Mouse (Mus musculus) CH12.LX (cell line): ENCODE data around the gene Per1. TPM values are rescaled to one million over a fixed set of nuclear protein-coding genes. Genes with fewer than 3 reads are reported as not detected.

ENCODE experiments used
- DNase-seq: peaks from one replicate; pipeline ENCODE4 v3.0.0-alpha.2; 2013; ENCODE audit errors: extremely low read depth
- H3K27ac ChIP-seq: 2 replicates; pipeline ENCODE4 v1.5.1; 2012; ENCODE audit warnings: low read depth, mild to moderate bottlenecking, control low read depth, moderate library complexity; ENCODE audit not compliant: insufficient read depth
- H3K27me3 ChIP-seq: replicated peaks from 2 replicates; pipeline ENCODE3; 2012; ENCODE audit warnings: inconsistent platforms
- H3K36me3 ChIP-seq, 2 experiments: replicated peaks in 1 of 2; 2 replicates each; pipeline versions ENCODE3 to v1.6.1; 2012; ENCODE audit warnings: inconsistent platforms in 1 of 2, low read length in 1 of 2, mild to moderate bottlenecking in 1 of 2, mixed read lengths in 1 of 2, moderate library complexity in 1 of 2; ENCODE audit not compliant: control insufficient read depth in 1 of 2, insufficient read depth in 1 of 2
- H3K4me1 ChIP-seq, 2 experiments: 2 replicates each; pipeline ENCODE4 v1.6.1; 2012; ENCODE audit warnings: inconsistent platforms in 1 of 2, moderate library complexity in 1 of 2; ENCODE audit not compliant: insufficient read depth in 2 of 2, control insufficient read depth in 1 of 2
- H3K4me2 ChIP-seq: 2 replicates; pipeline ENCODE4 v1.6.1; 2012; ENCODE audit warnings: low read depth, mild to moderate bottlenecking, control low read depth; ENCODE audit not compliant: poor library complexity, insufficient read depth, severe bottlenecking
- H3K4me3 ChIP-seq, 3 experiments: fragments of 150-350 bp in 1 of 3; sonication (generic) in 1 of 3; replicated peaks in 1 of 3; 2 replicates each; pipeline versions ENCODE3 to v1.5.1; 2011 to 2012; ENCODE audit warnings: low read depth in 2 of 3, low read length in 2 of 3, mild to moderate bottlenecking in 2 of 3, moderate library complexity in 2 of 3, control low read depth in 1 of 3, improper control_type of control experiment in 1 of 3, inconsistent platforms in 1 of 3, mixed read lengths in 1 of 3; ENCODE audit not compliant: poor library complexity in 1 of 3
- H3K79me2 ChIP-seq: replicated peaks from 2 replicates; pipeline ENCODE4 v1.6.1; 2012; ENCODE audit warnings: mild to moderate bottlenecking, moderate library complexity; ENCODE audit not compliant: control insufficient read depth, poor library complexity, insufficient read depth, severe bottlenecking; ENCODE audit errors: extremely low read depth
- H3K9ac ChIP-seq: 2 replicates; pipeline ENCODE4 v1.6.1; 2012; ENCODE audit warnings: low read depth, mild to moderate bottlenecking, control low read depth, moderate library complexity; ENCODE audit not compliant: insufficient read depth
- H3K9me3 ChIP-seq: replicated peaks from 2 replicates; pipeline ENCODE3; 2012; ENCODE audit warnings: low read length, inconsistent platforms, mixed read lengths
- BHLHE40 ChIP-seq: IDR thresholded peaks from 2 replicates; pipeline ENCODE4 v1.6.1; 2011; ENCODE audit warnings: mild to moderate bottlenecking, low read depth, low read length, improper control_type of control experiment
- CHD1 ChIP-seq: IDR thresholded peaks from 2 replicates; pipeline ENCODE4 v1.6.1; 2012; ENCODE audit warnings: low read depth, low read length, improper control_type of control experiment, inconsistent platforms
- CHD2 ChIP-seq: IDR thresholded peaks from 2 replicates; pipeline ENCODE4 v1.6.1; 2011; ENCODE audit warnings: low read length, improper control_type of control experiment
- ELF1 ChIP-seq: IDR thresholded peaks from 2 replicates; pipeline ENCODE4 v1.6.1; 2014; ENCODE audit warnings: low read depth, mild to moderate bottlenecking, inconsistent platforms, low read length, improper control_type of control experiment
- EP300 ChIP-seq: IDR thresholded peaks from 2 replicates; pipeline ENCODE4 v1.6.1; 2011; ENCODE audit warnings: low read length, improper control_type of control experiment
- HCFC1 ChIP-seq: IDR thresholded peaks from 2 replicates; pipeline ENCODE4 v1.6.1; 2012; ENCODE audit warnings: low read depth, mild to moderate bottlenecking, inconsistent platforms, low read length, improper control_type of control experiment
- IRF4 ChIP-seq: IDR thresholded peaks from 2 replicates; pipeline ENCODE4 v1.6.1; 2014; ENCODE audit warnings: low read depth, mild to moderate bottlenecking, inconsistent platforms, low read length, improper control_type of control experiment
- JUND ChIP-seq: conservative IDR thresholded peaks from 2 replicates; pipeline ENCODE4 v1.6.1; 2011; ENCODE audit warnings: low read depth, low read length, improper control_type of control experiment
- KAT2A ChIP-seq: IDR thresholded peaks from 2 replicates; pipeline ENCODE4 v1.6.1; 2012; ENCODE audit warnings: low read length, improper control_type of control experiment, inconsistent platforms; ENCODE audit not compliant: insufficient replicate concordance
- MAFK ChIP-seq: IDR thresholded peaks from 2 replicates; pipeline ENCODE4 v1.6.1; 2011; ENCODE audit warnings: low read length, improper control_type of control experiment; ENCODE audit not compliant: insufficient replicate concordance
- MAX ChIP-seq: IDR thresholded peaks from 2 replicates; pipeline ENCODE4 v1.6.1; 2011; ENCODE audit warnings: low read length, improper control_type of control experiment
- MAZ ChIP-seq: IDR thresholded peaks from 2 replicates; pipeline ENCODE4 v1.6.1; 2012; ENCODE audit warnings: low read depth, mild to moderate bottlenecking, inconsistent platforms, low read length, improper control_type of control experiment, moderate library complexity
- MEF2A ChIP-seq: IDR thresholded peaks from 2 replicates; pipeline ENCODE4 v1.6.1; 2014; ENCODE audit warnings: low read depth, mild to moderate bottlenecking, inconsistent platforms, low read length, improper control_type of control experiment, borderline replicate concordance
- MXI1 ChIP-seq: IDR thresholded peaks from 2 replicates; pipeline ENCODE4 v1.6.1; 2011; ENCODE audit warnings: mild to moderate bottlenecking, low read depth, low read length, improper control_type of control experiment
- NELFE ChIP-seq: IDR thresholded peaks from 2 replicates; pipeline ENCODE4 v1.6.1; 2011; ENCODE audit warnings: low read depth, low read length, improper control_type of control experiment
- NRF1 ChIP-seq: IDR thresholded peaks from 2 replicates; pipeline ENCODE4 v1.6.1; 2014; ENCODE audit warnings: low read depth, mild to moderate bottlenecking, inconsistent platforms, low read length, improper control_type of control experiment, moderate library complexity
- POLR2A ChIP-seq: IDR thresholded peaks from 2 replicates; pipeline ENCODE4 v1.6.1; 2011; ENCODE audit warnings: low read depth, mild to moderate bottlenecking, improper control_type of control experiment, low read length
- POLR2AphosphoS2 ChIP-seq: IDR thresholded peaks from 2 replicates; pipeline ENCODE4 v1.6.1; 2011; ENCODE audit warnings: low read depth, low read length, improper control_type of control experiment
- RCOR1 ChIP-seq: conservative IDR thresholded peaks from 2 replicates; pipeline ENCODE4 v1.6.1; 2012; ENCODE audit warnings: low read depth, mild to moderate bottlenecking, inconsistent platforms, low read length, improper control_type of control experiment
- SIN3A ChIP-seq: IDR thresholded peaks from 2 replicates; pipeline ENCODE4 v1.6.1; 2012; ENCODE audit warnings: low read length, improper control_type of control experiment, inconsistent platforms
- TCF12 ChIP-seq: IDR thresholded peaks from 2 replicates; pipeline ENCODE4 v1.6.1; 2014; ENCODE audit warnings: low read depth, mild to moderate bottlenecking, inconsistent platforms, low read length, improper control_type of control experiment
- USF1 ChIP-seq: IDR thresholded peaks from 2 replicates; pipeline ENCODE4 v1.6.1; 2014; ENCODE audit warnings: low read depth, mild to moderate bottlenecking, inconsistent platforms, low read length, improper control_type of control experiment
- ZMIZ1 ChIP-seq: IDR thresholded peaks from 2 replicates; pipeline ENCODE4 v1.6.1; 2012; ENCODE audit warnings: low read depth, mild to moderate bottlenecking, inconsistent platforms, low read length, improper control_type of control experiment
- dilution Hi-C: fragments of 300-500 bp; cut with MboI; formaldehyde crosslinking; loops from 2 replicates; pipeline ENCODE4 v1.14.3; 2020; ENCODE audit warnings: low sequenced_read_pairs; ENCODE audit not compliant: extremely low pct_unique_long_range_greater_than_20kb, extremely low pct_ligation_motif_present
- in situ Hi-C: fragments of 300-500 bp; cut with MboI; formaldehyde crosslinking; loops from 3 replicates; pipeline ENCODE4 v1.14.3; 2019; ENCODE audit warnings: low sequenced_read_pairs, low pct_ligation_motif_present, low pct_unique_long_range_greater_than_20kb, mixed read lengths
- polyA plus RNA-seq: library from polyadenylated mRNA; unstranded; fragments of >175 nt; gene quantifications from 2 replicates; pipeline ENCODE4 v1.2.1, GENCODE M21; 2012; ENCODE audit warnings: low read depth; ENCODE audit not compliant: insufficient read length
- total RNA-seq, 2 experiments: library from RNA; depleted of rRNA; stranded (reverse); fragments of 300-350 nt in 1 of 2; fragments of >200 nt in 1 of 2; gene quantifications; 2 replicates each; pipeline ENCODE4 v1.2.3; 2012 to 2014

Gene Per1
- total and polyA plus RNA-seq, 3 experiments = 2.8 to 38.3 (median 11.8) TPM

- no peak for TF ChIP-seq MAFK
- TF ChIP-seq, all 38 proteins: peak for 6
Measured at GRCm38 (mm10) chr11:69058729-69059356, 36.2 kb upstream of the Per1 start (continued).

- Histone ChIP-seq H3K9me3 (no peaks in the 10 kb centered on the region), H3K36me3 (peaks cover 0 to 10% of the 10 kb centered on the region in 2 experiments), H3K4me1 (peaks cover 0 to 30% of the 10 kb centered on the region in 2 experiments; a peak in 2 of 4 replicates), H3K9ac (peak within 1 kb of the TSS; percentile 92), H3K79me2 (no peaks in the 10 kb centered on the region; the same call in none of the 2 replicates), H3K4me3 (peak within 1 kb of the TSS; percentile 79 to 87 (median 87)), H3K27ac (peak within 1 kb of the TSS; percentile 53), H3K4me2 (peak within 1 kb of the TSS; percentile 96), H3K27me3 (peaks cover 3% of the 10 kb centered on the region)
- in situ Hi-C loops = no loop called here
- DNase-seq = peak; percentile 99
- TF ChIP-seq POLR2AphosphoS2 (peak; percentile 64; the same call in 1 of the 2 replicates), CHD1 (no peak), USF1 (no peak), MAX (no peak; the same call in 1 of the 2 replicates), POLR2A (peak; percentile 92), ELF1 (peak; percentile 98), MEF2A (peak; percentile 42; the same call in 1 of the 2 replicates), EP300 (no peak), CHD2 (peak; percentile 75), ZMIZ1 (peak; percentile 66; the same call in 1 of the 2 replicates), JUND (no peak), MXI1 (peak; percentile 74), MAZ (peak; percentile 98), KAT2A (peak; percentile 79; the same call in 1 of the 2 replicates), RCOR1 (no peak), BHLHE40 (no peak), IRF4 (peak; percentile 26; the same call in 1 of the 2 replicates), TCF12 (peak; percentile 48; the same call in 1 of the 2 replicates), SIN3A (peak; percentile 89), NRF1 (peak; percentile 57), NELFE (peak; percentile 64), HCFC1 (peak; percentile 87)
- dilution Hi-C loops = no loop called here
Measured at GRCm38 (mm10) chr11:69059357-69059974, 35.6 kb upstream of the Per1 start, which contains the start of gene Borcs6. TSS of gene Borcs6 (plus strand) at chr11:69059717.
